In the genomic region with DNA sequence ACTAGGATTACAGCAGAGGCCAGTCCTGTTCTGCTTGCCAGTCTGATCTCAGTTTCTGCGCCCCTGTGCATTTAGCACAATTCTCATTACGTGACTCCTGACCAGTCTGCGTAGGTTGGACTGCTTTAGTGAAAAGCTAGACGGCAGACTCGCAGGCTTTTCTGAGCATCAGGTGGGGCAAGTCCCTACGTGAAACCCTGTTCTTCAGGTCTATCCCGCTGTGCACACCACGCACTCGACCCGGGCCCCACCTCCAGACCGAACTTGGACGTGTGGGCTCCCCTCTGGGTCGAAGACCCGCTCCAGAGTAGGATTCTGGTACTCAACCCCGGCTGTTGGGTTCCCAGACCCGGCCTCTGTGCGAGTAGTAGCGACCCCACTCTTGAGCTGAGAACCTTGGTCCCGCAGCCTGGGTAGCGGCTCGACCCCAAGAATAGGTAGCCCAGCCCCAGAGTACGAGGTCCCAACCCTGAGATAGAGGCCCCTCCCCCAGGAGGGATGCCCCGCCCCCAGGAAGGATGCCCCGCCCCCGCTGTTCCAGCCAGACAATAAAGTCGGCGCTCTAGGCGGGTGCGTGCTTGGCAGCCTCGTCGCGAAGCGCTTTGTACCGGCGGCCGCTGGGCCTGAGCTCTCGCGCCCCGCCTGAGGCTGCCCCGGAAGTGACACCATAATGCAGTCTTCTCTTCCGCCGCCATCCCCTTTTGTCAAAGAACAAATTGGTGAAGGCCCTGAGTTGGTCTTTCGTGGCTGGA, we compare ENCODE assay signal across 8 mouse cellular contexts. TPM values are rescaled to one million over a fixed set of nuclear protein-coding genes. Genes with fewer than 3 reads are reported as not detected.
DNase-seq lines count a peak whose midpoint lies in the region; ATAC-seq and TF ChIP-seq lines count a peak whose summit lies in the region.

No protein-coding gene starts in this region.

- TF ChIP-seq EP300 in liver, embryonic 14.5 days (IDR thresholded peaks at IDR 0.05; ENCODE audit: low read depth), result no peak

- peak; percentile 83 for DNase-seq in CD4-positive helper T cell, adult 2 months (ENCODE audit: low read depth, low spot score)
- DNase-seq in cerebellum, adult 11 months, result peak; percentile 78
- peak; percentile 84 to 87 for DNase-seq in heart, postnatal 14 days
- peak; percentile 91 to 94 for DNase-seq in kidney, postnatal 4 days
- peak; percentile 40 to 54 (median 45) for DNase-seq in liver, embryonic 14.5 days (ENCODE audit: low read depth in 3 of 3, low spot score in 3 of 3)
- DNase-seq in neural tube, embryonic 10.5 days (ENCODE audit: extremely low spot score, low spot score), result peak; percentile 94

- H3K9ac ChIP-seq in forebrain, embryonic 16.5 days (replicated peaks; ENCODE audit: low read depth, low read length), result peak overlapping the region; percentile 66
- H3K9ac ChIP-seq in liver, embryonic 14.5 days (replicated peaks), result peak overlapping the region; percentile 19
- H3K9ac ChIP-seq in stomach, embryonic 14.5 days (replicated peaks; ENCODE audit: low read depth, low read length), result 0 out of 2 replicates have a peak overlapping the region, but pooled peaks have one; percentile 11

- 2% methylated on average over 43 of the region's 43 CpGs for WGBS in forebrain, embryonic 16.5 days
- WGBS in liver, embryonic 14.5 days (ENCODE audit: insufficient replicate concordance), result 5% methylated on average over 43 of the region's 43 CpGs
- WGBS in stomach, embryonic 14.5 days, result 2% methylated on average over 43 of the region's 43 CpGs

- TF ChIP-seq CTCF in liver, embryonic 14.5 days (IDR thresholded peaks at IDR 0.05; ENCODE audit: low read depth), result peak; percentile 35; the same call in 1 of the 2 replicates

- intact Hi-C loops in heart, postnatal 14 days (cut with DNase I), result loop anchor here (2.0 to 10.0 kb wide), 2 partner anchors 51 to 159 kb away; a partner anchor contains a TSS

- 0 out of 2 replicates have a peak, but pooled peaks cover 2% of the 10 kb centered on the region for H3K27me3 ChIP-seq in forebrain, embryonic 16.5 days (replicated peaks; ENCODE audit: control insufficient read depth, insufficient read depth, low read length)
- H3K27me3 ChIP-seq in liver, embryonic 14.5 days (ENCODE audit: control insufficient read depth, insufficient read depth, low read length), result no peaks in the 10 kb centered on the region
- no peaks in the 10 kb centered on the region for H3K27me3 ChIP-seq in stomach, embryonic 14.5 days (ENCODE audit: control insufficient read depth, insufficient read depth, low read length)

- no peaks in the 10 kb centered on the region for H3K9me3 ChIP-seq in forebrain, embryonic 16.5 days (ENCODE audit: control insufficient read depth, low read length)
- no peaks in the 10 kb centered on the region for H3K9me3 ChIP-seq in liver, embryonic 14.5 days (ENCODE audit: control insufficient read depth, low read length)
- H3K9me3 ChIP-seq in stomach, embryonic 14.5 days (ENCODE audit: control insufficient read depth, low read depth, low read length), result no peaks in the 10 kb centered on the region

- H3K4me2 ChIP-seq in forebrain, embryonic 16.5 days (ENCODE audit: low read length), result peak overlapping the region; percentile 84
- H3K4me2 ChIP-seq in liver, embryonic 14.5 days (ENCODE audit: low read depth), result peak overlapping the region; percentile 63
- H3K4me2 ChIP-seq in stomach, embryonic 14.5 days (replicated peaks; ENCODE audit: low read depth, low read length), result peak overlapping the region; percentile 52

- no peaks in the 10 kb centered on the region for H3K36me3 ChIP-seq in forebrain, embryonic 16.5 days (ENCODE audit: control insufficient read depth, insufficient read depth)
- no peaks in the 10 kb centered on the region for H3K36me3 ChIP-seq in liver, embryonic 14.5 days (replicated peaks; ENCODE audit: control insufficient read depth, insufficient read depth, low read depth)
- no peaks in the 10 kb centered on the region for H3K36me3 ChIP-seq in stomach, embryonic 14.5 days (ENCODE audit: control insufficient read depth, insufficient read depth, low read length)

- peak overlapping the region; percentile 74 for H3K27ac ChIP-seq in forebrain, embryonic 16.5 days (ENCODE audit: low read length)
- no peak overlapping the region for H3K27ac ChIP-seq in liver, embryonic 14.5 days
- H3K27ac ChIP-seq in stomach, embryonic 14.5 days (ENCODE audit: low read length), result peak overlapping the region; percentile 94

- peak; percentile 96 for ATAC-seq in forebrain, embryonic 16.5 days
- ATAC-seq in liver, embryonic 14.5 days (ENCODE audit: insufficient read depth), result peak; percentile 87
- ATAC-seq in stomach, embryonic 14.5 days (ENCODE audit: insufficient number of reproducible peaks, insufficient read depth, low FRiP score, low read depth), result peak; percentile 93

- H3K4me1 ChIP-seq in forebrain, embryonic 16.5 days (replicated peaks; ENCODE audit: control insufficient read depth, insufficient read depth, low read length), result peaks cover 5% of the 10 kb centered on the region; the same call in 1 of the 2 replicates
- H3K4me1 ChIP-seq in liver, embryonic 14.5 days (replicated peaks; ENCODE audit: control insufficient read depth in 2 of 2, insufficient read depth in 2 of 2, low read length in 1 of 2), result peaks cover 0 to 5% of the 10 kb centered on the region in 2 experiments; a peak in 1 of 4 replicates
- no peaks in the 10 kb centered on the region for H3K4me1 ChIP-seq in stomach, embryonic 14.5 days (ENCODE audit: control insufficient read depth, insufficient read depth, low read length)

- peak overlapping the region; percentile 45 for H3K4me3 ChIP-seq in forebrain, embryonic 16.5 days (replicated peaks; ENCODE audit: low read length)
- H3K4me3 ChIP-seq in liver, embryonic 14.5 days (ENCODE audit: insufficient read depth in 1 of 2, low read depth in 2 of 2, low read length in 2 of 2), result peak overlapping the region; percentile 40 to 58
- H3K4me3 ChIP-seq in stomach, embryonic 14.5 days (ENCODE audit: low read depth, low read length), result peak overlapping the region; percentile 26

RNA-seq across cellular contexts. Expression of a gene that starts 23.0 kb away (rescaled TPM):
- polyA plus RNA-seq in forebrain, embryonic 16.5 days (2015; fragmentation: Nextera tagmentation; extraction: Ambion mirVana), result 173 and 186 TPM in 2 replicates
- total RNA-seq in heart, postnatal 14 days (2021), result 10 to 100 TPM; 32.2 to 36.1 TPM
- polyA plus RNA-seq in liver, embryonic 14.5 days (2012; rRNA removed), result 3.6 and 5.0 TPM in 2 replicates
- 8.7 and 10.8 TPM in 2 replicates for polyA plus RNA-seq in liver, embryonic 14.5 days (2014; fragmentation: Nextera tagmentation; extraction: Ambion mirVana)
- 94.0 and 94.9 TPM in 2 replicates for polyA plus RNA-seq in stomach, embryonic 14.5 days (2014; fragmentation: Nextera tagmentation; extraction: Ambion mirVana)

RNA-seq across cellular contexts. Expression of a gene that starts 36.8 kb away (rescaled TPM):
- 48.6 and 53.7 TPM in 2 replicates for polyA plus RNA-seq in forebrain, embryonic 16.5 days (2015; fragmentation: Nextera tagmentation; extraction: Ambion mirVana)
- total RNA-seq in heart, postnatal 14 days (2021), result 1 to 10 TPM; 6.8 to 8.2 TPM
- polyA plus RNA-seq in liver, embryonic 14.5 days (2012; rRNA removed), result 1.0 and 1.6 TPM in 2 replicates
- 1.9 and 2.3 TPM in 2 replicates for polyA plus RNA-seq in liver, embryonic 14.5 days (2014; fragmentation: Nextera tagmentation; extraction: Ambion mirVana)
- polyA plus RNA-seq in stomach, embryonic 14.5 days (2014; fragmentation: Nextera tagmentation; extraction: Ambion mirVana), result 20.9 and 28.6 TPM in 2 replicates

RNA-seq across cellular contexts. Expression of a gene that starts 51.7 kb away (rescaled TPM):
- 35.7 and 36.7 TPM in 2 replicates for polyA plus RNA-seq in forebrain, embryonic 16.5 days (2015; fragmentation: Nextera tagmentation; extraction: Ambion mirVana)
- total RNA-seq in heart, postnatal 14 days (2021), result 10 to 100 TPM; 12.4 to 13.1 TPM
- polyA plus RNA-seq in liver, embryonic 14.5 days (2012; rRNA removed), result 2.4 and 3.4 TPM in 2 replicates
- 7.2 and 7.3 TPM in 2 replicates for polyA plus RNA-seq in liver, embryonic 14.5 days (2014; fragmentation: Nextera tagmentation; extraction: Ambion mirVana)
- polyA plus RNA-seq in stomach, embryonic 14.5 days (2014; fragmentation: Nextera tagmentation; extraction: Ambion mirVana), result 25.2 and 27.5 TPM in 2 replicates

Comparison
In these comparisons a context has a peak if more than half of its experiments do, and no peak if none do; other contexts are left out.
1. H3K9ac ChIP-seq: peak in every context shown above with its lines; median percentile 66 in forebrain, embryonic 16.5 days; 19 in liver, embryonic 14.5 days; 11 in stomach, embryonic 14.5 days.